Mouse (Mus musculus) spleen, adult 2 months (tissue): ENCODE data around the gene 3300002I08Rik.
"Not testable (repeated sequence)": the region's sequence is repeated elsewhere in the genome, so short reads cannot be mapped to it uniquely, and the experiment has no call there.

Source experiments
- CTCF ChIP-seq: fragments of 200-500 bp; IDR thresholded peaks from 2 replicates; pipeline ENCODE4 v1.5.1; 2011; ENCODE audit warnings: mild to moderate bottlenecking, inconsistent platforms; ENCODE audit not compliant: insufficient read depth, insufficient read length, insufficient replicate concordance; ENCODE audit errors: extremely low read depth
- POLR2A ChIP-seq: fragments of 200-500 bp; IDR thresholded peaks from 2 replicates; pipeline ENCODE4 v1.6.1; 2011; ENCODE audit warnings: low read depth, low read length, inconsistent platforms

- TF ChIP-seq CTCF, POLR2A: not testable (repeated sequence)
These were observed 5.4 kb downstream of the 3300002I08Rik start for GRCm38 (mm10) chr2:150357136-150357535.
